In genomic region chr5:134489583-134489982, GRCm38 (mm10) we compare ENCODE assay signal across 8 mouse cellular contexts. TPM values are rescaled to one million over a fixed set of nuclear protein-coding genes. Genes with fewer than 3 reads are reported as not detected.
A peak's percentile ranks its signal among the peaks of the same experiment; 100 is the strongest.
DNase-seq lines count a peak whose midpoint lies in the region; ATAC-seq and TF ChIP-seq lines count a peak whose summit lies in the region.

No protein-coding gene starts in this region.

- TF ChIP-seq CTCF in lung, embryonic 14.5 days (IDR thresholded peaks at IDR 0.05; ENCODE audit: low read depth): peak; percentile 64

- no peak overlapping the region for H3K4me2 ChIP-seq in midbrain, embryonic 11.5 days
- H3K4me2 ChIP-seq in midbrain, embryonic 13.5 days (replicated peaks): no peak overlapping the region
- H3K4me2 ChIP-seq in lung, embryonic 14.5 days: no peak overlapping the region

- no peak overlapping the region for H3K4me3 ChIP-seq in midbrain, embryonic 11.5 days (ENCODE audit: low read depth, low read length)
- H3K4me3 ChIP-seq in midbrain, embryonic 13.5 days (replicated peaks): no peak overlapping the region
- no peak overlapping the region for H3K4me3 ChIP-seq in lung, embryonic 14.5 days (ENCODE audit: low read depth, low read length)

- no peak overlapping the region for H3K27ac ChIP-seq in midbrain, embryonic 11.5 days (ENCODE audit: low read depth, low read length)
- H3K27ac ChIP-seq in midbrain, embryonic 13.5 days: no peak overlapping the region
- H3K27ac ChIP-seq in lung, embryonic 14.5 days (ENCODE audit: low read depth): no peak overlapping the region

- H3K9me3 ChIP-seq in midbrain, embryonic 11.5 days (ENCODE audit: control insufficient read depth, low read length): no peaks in the 10 kb centered on the region
- no peaks in the 10 kb centered on the region for H3K9me3 ChIP-seq in midbrain, embryonic 13.5 days
- no peaks in the 10 kb centered on the region for H3K9me3 ChIP-seq in lung, embryonic 14.5 days (ENCODE audit: low read depth, low read length)

- WGBS in midbrain, embryonic 11.5 days: 25% methylated on average over 9 of the region's 9 CpGs
- WGBS in midbrain, embryonic 13.5 days: 30% methylated on average over 9 of the region's 9 CpGs
- whole genome bisulfite sequencing in lung, embryonic 14.5 days: 35% methylated on average over 9 of the region's 9 CpGs

- DNase-seq in cerebellum, adult 11-12 months: peak; percentile 21
- DNase-seq in cerebellum, adult 9-11 months: no peak
- peak; percentile 92 for DNase-seq in midbrain, embryonic 11.5 days (ENCODE audit: low spot score, missing footprints)
- DNase-seq in forelimb bud, embryonic 11.5 days (ENCODE audit: low read depth, low spot score): peak; percentile 75
- DNase-seq in lung, embryonic 14.5 days: peak; percentile 82
- peak; percentile 90 for DNase-seq in thymus, postnatal 14 days
- DNase-seq in cerebellum, adult 8-10 months: no peak

- no peak overlapping the region for H3K9ac ChIP-seq in midbrain, embryonic 11.5 days (ENCODE audit: low read length)
- H3K9ac ChIP-seq in midbrain, embryonic 13.5 days (replicated peaks): no peak overlapping the region
- no peak overlapping the region for H3K9ac ChIP-seq in lung, embryonic 14.5 days

- H3K4me1 ChIP-seq in midbrain, embryonic 11.5 days (ENCODE audit: control insufficient read depth, insufficient read depth, low read length): no peaks in the 10 kb centered on the region
- H3K4me1 ChIP-seq in midbrain, embryonic 13.5 days (replicated peaks): no peaks in the 10 kb centered on the region
- H3K4me1 ChIP-seq in lung, embryonic 14.5 days (ENCODE audit: insufficient read depth): no peaks in the 10 kb centered on the region

- no peaks in the 10 kb centered on the region for H3K27me3 ChIP-seq in midbrain, embryonic 11.5 days (ENCODE audit: control insufficient read depth, insufficient read depth, low read length)
- H3K27me3 ChIP-seq in midbrain, embryonic 13.5 days: no peaks in the 10 kb centered on the region
- H3K27me3 ChIP-seq in lung, embryonic 14.5 days (ENCODE audit: insufficient read depth, low read length): no peaks in the 10 kb centered on the region

- H3K36me3 ChIP-seq in midbrain, embryonic 11.5 days (ENCODE audit: control insufficient read depth, insufficient read depth, low read length): peaks cover 13% of the 10 kb centered on the region
- peaks cover 60% of the 10 kb centered on the region for H3K36me3 ChIP-seq in midbrain, embryonic 13.5 days
- H3K36me3 ChIP-seq in lung, embryonic 14.5 days (ENCODE audit: insufficient read depth): peaks cover 49% of the 10 kb centered on the region

- no peak for ATAC-seq in midbrain, embryonic 11.5 days (ENCODE audit: low FRiP score)
- ATAC-seq in midbrain, embryonic 13.5 days: no peak
- ATAC-seq in lung, embryonic 14.5 days (ENCODE audit: insufficient read depth): no peak

RNA-seq across cellular contexts. Expression of gene Gtf2ird1, which starts 33.1 kb away (rescaled TPM):
- 86.5 and 88.1 TPM in 2 replicates for polyA plus RNA-seq in midbrain, embryonic 11.5 days (2014; fragmentation: Nextera tagmentation; extraction: Ambion mirVana)
- polyA plus RNA-seq in midbrain, embryonic 13.5 days (2015; fragmentation: Nextera tagmentation; extraction: Ambion mirVana): 89.6 and 96.6 TPM in 2 replicates
- polyA plus RNA-seq in lung, embryonic 14.5 days (2014; fragmentation: Nextera tagmentation; extraction: Ambion mirVana): 82.5 and 85.6 TPM in 2 replicates

Comparison
In these comparisons a context has a peak if more than half of its experiments do, and no peak if none do; other contexts are left out.
1. DNase-seq: peak in cerebellum, adult 11-12 months (single experiment), midbrain, embryonic 11.5 days (single experiment), forelimb bud, embryonic 11.5 days (single experiment), lung, embryonic 14.5 days (single experiment) and thymus, postnatal 14 days (single experiment); none in cerebellum, adult 9-11 months (single experiment) and cerebellum, adult 8-10 months (single experiment).